Mouse (Mus musculus) hindbrain, embryonic 10.5 days (tissue): Measurements from ENCODE around the gene St6galnac4. TPM values are rescaled to one million over a fixed set of nuclear protein-coding genes. Genes with fewer than 3 reads are reported as not detected.

Source experiments
- DNase-seq: peaks from one replicate; pipeline ENCODE4 v3.0.0-alpha.2; 2017; ENCODE audit warnings: low spot score
- H3K27ac ChIP-seq: fragments of 300-500 bp; sonication (generic); 2 replicates; pipeline ENCODE4 v1.5.1; 2016; ENCODE audit warnings: mild to moderate bottlenecking, moderate library complexity
- H3K27me3 ChIP-seq: fragments of 300-500 bp; sonication (generic); 2 replicates; pipeline ENCODE4 v1.6.1; 2016; ENCODE audit warnings: mild to moderate bottlenecking; ENCODE audit not compliant: poor library complexity, insufficient read depth, severe bottlenecking
- H3K36me3 ChIP-seq: fragments of 300-500 bp; sonication (generic); 2 replicates; pipeline ENCODE4 v1.6.1; 2016; ENCODE audit warnings: mild to moderate bottlenecking, moderate library complexity
- H3K4me1 ChIP-seq: fragments of 300-500 bp; sonication (generic); replicated peaks from 2 replicates; pipeline ENCODE4 v1.6.1; 2016; ENCODE audit warnings: mild to moderate bottlenecking
- H3K4me3 ChIP-seq: fragments of 300-500 bp; sonication (generic); 2 replicates; pipeline ENCODE4 v1.5.1; 2016; ENCODE audit warnings: mild to moderate bottlenecking, moderate library complexity
- H3K9me3 ChIP-seq: fragments of 300-500 bp; sonication (generic); 2 replicates; pipeline ENCODE4 v1.6.1; 2016; ENCODE audit warnings: mild to moderate bottlenecking, moderate library complexity
- WGBS: fragments of 180-500 bp; shearing (Covaris S2); methylation state at CpG from one replicate; pipeline ENCODE4 v1.1.7; 2016; 5-methylcytosine and 5-hydroxymethylcytosine counted together
- polyA plus RNA-seq: library from polyadenylated mRNA; unstranded; fragments of >200 nt; fragmentation: Nextera tagmentation; extraction: Ambion mirVana; gene quantifications from 2 replicates; pipeline ENCODE4 v1.2.1, GENCODE M21; 2016

The St6galnac4 gene
- polyA plus RNA-seq, 1 experiment from 2014 or later: 21.0 TPM

GRCm38 (mm10) chr2:32591249-32591648 lies 4.4 kb downstream of the St6galnac4 start:
- Histone ChIP-seq H3K27ac (no peak overlapping the region), H3K36me3 (peaks cover 13% of the 10 kb centered on the region), H3K27me3 (peaks cover 13% of the 10 kb centered on the region; the same call in 1 of the 2 replicates), H3K4me1 (peaks cover 39% of the 10 kb centered on the region), H3K9me3 (no peaks in the 10 kb centered on the region), H3K4me3 (no peak overlapping the region)
- WGBS: 81% methylated on average over 6 of the region's 6 CpGs
- DNase-seq: no peak

- H3K4me3 ChIP-seq: no peak overlapping the region
- H3K9me3 ChIP-seq: no peaks in the 10 kb centered on the region
- no peak for DNase-seq
- H3K36me3 ChIP-seq: peaks cover 21% of the 10 kb centered on the region
- no peak overlapping the region for H3K27ac ChIP-seq
- 91% methylated on average over 13 of the region's 13 CpGs for WGBS
- H3K4me1 ChIP-seq: peaks cover 6% of the 10 kb centered on the region
- H3K27me3 ChIP-seq: no peaks in the 10 kb centered on the region
Measured at GRCm38 (mm10) chr2:32596725-32597124, 9.8 kb downstream of the St6galnac4 start.

GRCm38 (mm10) chr2:32597248-32597647 lies 10.4 kb downstream of the St6galnac4 start:
- H3K9me3 ChIP-seq: no peaks in the 10 kb centered on the region
- H3K36me3 ChIP-seq: peaks cover 21% of the 10 kb centered on the region
- H3K27ac ChIP-seq: 0 out of 2 replicates have a peak overlapping the region, but pooled peaks have one; percentile 13
- no peaks in the 10 kb centered on the region for H3K27me3 ChIP-seq
- 88% methylated on average over 5 of the region's 5 CpGs for whole genome bisulfite sequencing
- no peak overlapping the region for H3K4me3 ChIP-seq
- no peak for DNase-seq
- peaks cover 12% of the 10 kb centered on the region for H3K4me1 ChIP-seq

- no peak overlapping the region for H3K4me3 ChIP-seq
- H3K27ac ChIP-seq: 0 out of 2 replicates have a peak overlapping the region, but pooled peaks have one; percentile 13
- WGBS: 92% methylated on average over 5 of the region's 5 CpGs
- H3K27me3 ChIP-seq: no peaks in the 10 kb centered on the region
- peaks cover 21% of the 10 kb centered on the region for H3K36me3 ChIP-seq
- H3K9me3 ChIP-seq: no peaks in the 10 kb centered on the region
- peaks cover 16% of the 10 kb centered on the region for H3K4me1 ChIP-seq
- DNase-seq: no peak
Measured at GRCm38 (mm10) chr2:32597699-32598098, 10.8 kb downstream of the St6galnac4 start.

GRCm38 (mm10) chr2:32598506-32598905 lies 11.6 kb downstream of the St6galnac4 start:
- H3K4me1 ChIP-seq: peaks cover 17% of the 10 kb centered on the region
- H3K27ac ChIP-seq: no peak overlapping the region
- H3K9me3 ChIP-seq: no peaks in the 10 kb centered on the region
- peaks cover 21% of the 10 kb centered on the region for H3K36me3 ChIP-seq
- 88% methylated on average over 8 of the region's 8 CpGs for WGBS
- no peaks in the 10 kb centered on the region for H3K27me3 ChIP-seq
- H3K4me3 ChIP-seq: no peak overlapping the region
- no peak for DNase-seq

- no peaks in the 10 kb centered on the region for H3K9me3 ChIP-seq
- no peak for DNase-seq
- no peak within 1 kb of the TSS for H3K4me3 ChIP-seq
- peaks cover 17% of the 10 kb centered on the region for H3K4me1 ChIP-seq
- 96% methylated on average over 3 of the region's 3 CpGs for WGBS
- H3K36me3 ChIP-seq: peaks cover 15% of the 10 kb centered on the region
- no peaks in the 10 kb centered on the region for H3K27me3 ChIP-seq
- no peak within 1 kb of the TSS for H3K27ac ChIP-seq
Measured at GRCm38 (mm10) chr2:32599409-32599808, 12.5 kb downstream of the St6galnac4 start, which contains the start of gene St6galnac6. St6galnac6 (plus strand) TSS chr2:32599709.

- H3K4me1 ChIP-seq: peaks cover 19% of the 10 kb centered on the region
- H3K36me3 ChIP-seq: peaks cover 9% of the 10 kb centered on the region; the same call in 1 of the 2 replicates
- no peak overlapping the region for H3K4me3 ChIP-seq
- WGBS: 46% methylated on average over 8 of the region's 8 CpGs
- H3K9me3 ChIP-seq: no peaks in the 10 kb centered on the region
- H3K27me3 ChIP-seq: no peaks in the 10 kb centered on the region
- no peak for DNase-seq
- H3K27ac ChIP-seq: peak overlapping the region; percentile 29; the same call in 1 of the 2 replicates
Measured at GRCm38 (mm10) chr2:32601417-32602065, 14.6 kb downstream of the St6galnac4 start.

GRCm38 (mm10) chr2:32602600-32603054 lies 15.7 kb downstream of the St6galnac4 start:
- H3K9me3 ChIP-seq: no peaks in the 10 kb centered on the region
- H3K27ac ChIP-seq: peak overlapping the region; percentile 76
- peak overlapping the region; percentile 47 for H3K4me3 ChIP-seq
- peaks cover 2% of the 10 kb centered on the region; the same call in 1 of the 2 replicates for H3K27me3 ChIP-seq
- WGBS: under 1% methylated on average over 11 of the region's 11 CpGs
- H3K4me1 ChIP-seq: peaks cover 30% of the 10 kb centered on the region
- peak; percentile 90 for DNase-seq
- peaks cover 3% of the 10 kb centered on the region; the same call in 1 of the 2 replicates for H3K36me3 ChIP-seq

- DNase-seq: no peak
- H3K27me3 ChIP-seq: peaks cover 11% of the 10 kb centered on the region; the same call in 1 of the 2 replicates
- no peaks in the 10 kb centered on the region for H3K36me3 ChIP-seq
- peaks cover 48% of the 10 kb centered on the region for H3K4me1 ChIP-seq
- H3K9me3 ChIP-seq: no peaks in the 10 kb centered on the region
- 50% methylated on average over 10 of the region's 10 CpGs for WGBS
- H3K27ac ChIP-seq: no peak overlapping the region
- H3K4me3 ChIP-seq: no peak overlapping the region
Measured at GRCm38 (mm10) chr2:32604631-32605030, 17.7 kb downstream of the St6galnac4 start.

- Histone ChIP-seq H3K4me1 (peaks cover 58% of the 10 kb centered on the region), H3K4me3 (peak overlapping the region; percentile 81), H3K27ac (peak overlapping the region; percentile 90), H3K9me3 (no peaks in the 10 kb centered on the region), H3K27me3 (peaks cover 11% of the 10 kb centered on the region; the same call in 1 of the 2 replicates), H3K36me3 (no peaks in the 10 kb centered on the region)
- DNase-seq: peak; percentile 82
- 10% methylated on average over 55 of the region's 55 CpGs for WGBS
Measured at GRCm38 (mm10) chr2:32606161-32607142, 19.6 kb downstream of the St6galnac4 start.

GRCm38 (mm10) chr2:32607262-32607947 lies 20.5 kb downstream of the St6galnac4 start:
- H3K27ac ChIP-seq: peak overlapping the region; percentile 90
- 6% methylated on average over 34 of the region's 34 CpGs for WGBS
- peak overlapping the region; percentile 81 for H3K4me3 ChIP-seq
- DNase-seq: peak; percentile 67
- H3K4me1 ChIP-seq: peaks cover 56% of the 10 kb centered on the region
- H3K27me3 ChIP-seq: peaks cover 11% of the 10 kb centered on the region; the same call in 1 of the 2 replicates
- no peaks in the 10 kb centered on the region for H3K9me3 ChIP-seq
- peaks cover 4% of the 10 kb centered on the region for H3K36me3 ChIP-seq

GRCm38 (mm10) chr2:32608141-32608777 lies 21.4 kb downstream of the St6galnac4 start:
- Histone ChIP-seq H3K4me1 (peaks cover 52% of the 10 kb centered on the region), H3K36me3 (peaks cover 11% of the 10 kb centered on the region), H3K27ac (peak overlapping the region; percentile 59), H3K27me3 (peaks cover 11% of the 10 kb centered on the region; the same call in 1 of the 2 replicates), H3K4me3 (peak overlapping the region; percentile 81), H3K9me3 (no peaks in the 10 kb centered on the region)
- 7% methylated on average over 25 of the region's 25 CpGs for WGBS
- peak; percentile 70 for DNase-seq
